Mouse (Mus musculus) brain, embryonic 14.5 days (tissue): ENCODE data around the gene Ctps2. TPM values are rescaled to one million over a fixed set of nuclear protein-coding genes. Genes with fewer than 3 reads are reported as not detected.
A peak's percentile ranks its signal among the peaks of the same experiment; 100 is the strongest.

Experiments used
- DNase-seq: peaks from one replicate; pipeline ENCODE4 v3.0.0-alpha.2; 2011; ENCODE audit warnings: low read depth
- CTCF ChIP-seq: fragments of 200-500 bp; IDR thresholded peaks from 2 replicates; pipeline ENCODE4 v1.5.1; 2012; ENCODE audit warnings: inconsistent platforms, mild to moderate bottlenecking, moderate library complexity, borderline replicate concordance; ENCODE audit not compliant: insufficient read depth, insufficient read length; ENCODE audit errors: extremely low read depth
- POLR2A ChIP-seq: fragments of 200-500 bp; IDR thresholded peaks from 2 replicates; pipeline ENCODE4 v1.6.1; 2012; ENCODE audit warnings: mild to moderate bottlenecking, inconsistent platforms, borderline replicate concordance; ENCODE audit not compliant: poor library complexity, insufficient read depth, insufficient read length, severe bottlenecking; ENCODE audit errors: extremely low read depth
- polyA plus RNA-seq: library from polyadenylated mRNA; depleted of rRNA; stranded (reverse); fragments of >200 nt; gene quantifications from 2 replicates; pipeline ENCODE4 v1.2.3, GENCODE M21; 2012

Ctps2 gene
- polyA plus RNA-seq, 1 experiment: 67.7 TPM

DNA sequence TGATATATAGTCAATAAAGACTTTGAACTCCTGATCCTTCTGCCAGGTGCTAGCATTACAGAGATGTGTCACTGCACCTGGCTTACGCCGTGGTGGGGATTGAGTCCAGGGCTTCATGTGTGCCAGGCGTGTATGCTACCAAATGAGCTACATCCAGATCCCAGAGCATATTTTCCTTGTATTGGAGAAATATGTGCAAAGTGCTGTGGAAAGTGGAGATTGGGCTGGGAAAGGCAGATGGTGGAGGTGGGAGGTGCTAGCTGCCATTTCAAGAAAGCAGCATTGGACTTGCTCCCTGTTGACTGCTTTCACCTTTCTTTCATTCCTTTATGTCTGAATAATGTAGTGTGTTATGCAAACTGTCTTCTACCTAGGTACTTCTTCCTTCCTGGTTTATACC lies 12.6 kb downstream of the Ctps2 start:
- TF ChIP-seq CTCF (no peak), POLR2A (no peak)
- no peak for DNase-seq

DNA sequence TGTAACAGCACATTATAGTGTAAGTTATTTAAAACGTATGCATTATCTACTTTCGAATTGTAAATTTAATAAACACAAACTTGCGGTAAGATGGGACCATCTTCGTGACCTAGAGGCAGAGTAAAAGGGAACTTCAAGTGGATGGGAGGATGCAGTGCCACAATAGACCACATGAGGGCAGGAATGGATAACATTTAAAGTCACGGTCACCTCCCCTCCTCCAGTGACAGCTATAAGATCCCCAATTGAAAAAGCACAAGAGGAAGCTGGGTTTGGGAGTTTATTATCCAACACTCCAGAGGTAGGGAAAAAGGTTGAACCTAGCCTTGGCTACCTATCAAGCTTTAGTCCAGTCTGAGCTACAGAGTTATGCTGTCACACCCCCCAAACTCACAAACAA lies 14.7 kb downstream of the Ctps2 start:
- peak; percentile 76 for DNase-seq
- no peak for TF ChIP-seq POLR2A
- TF ChIP-seq CTCF: peak; percentile 70; the same call in 1 of the 2 replicates

DNA sequence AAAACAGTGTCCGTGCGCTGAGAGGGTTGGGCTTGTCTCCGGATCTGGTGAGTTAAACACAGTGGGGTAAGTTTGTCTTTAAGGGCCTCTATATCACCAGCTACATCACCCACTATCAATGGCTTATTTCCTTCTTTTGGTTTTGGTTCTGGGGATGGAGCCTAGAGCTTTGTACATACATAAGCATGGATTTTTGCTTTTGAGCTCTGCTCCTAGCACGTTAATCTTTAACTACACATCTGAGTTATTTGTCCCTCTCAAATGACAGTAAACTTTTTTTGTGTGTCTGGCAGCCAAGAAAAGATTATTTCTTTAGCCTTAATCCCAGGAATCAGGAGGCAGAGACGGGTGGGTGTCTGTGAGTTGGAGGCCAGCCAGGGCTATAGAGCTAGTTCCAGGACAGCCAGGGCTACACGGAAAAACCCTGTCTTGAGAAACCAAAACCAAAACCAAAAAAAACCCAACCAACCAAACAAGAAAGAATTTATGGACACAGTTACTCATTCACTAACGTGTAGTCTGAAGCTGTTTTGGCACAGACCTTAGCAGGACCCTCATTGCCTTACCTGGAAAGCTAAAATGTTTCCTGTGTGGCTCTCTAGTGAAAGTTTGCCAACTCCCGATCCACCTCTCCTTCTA lies 20.6 kb downstream of the Ctps2 start:
- DNase-seq: no peak
- TF ChIP-seq CTCF (no peak), POLR2A (no peak)

- DNase-seq: no peak
- TF ChIP-seq CTCF (no peak), POLR2A (no peak)
Measured at GRCm38 (mm10) chrX:162931467-162931866, 30.4 kb downstream of the Ctps2 start.

DNA sequence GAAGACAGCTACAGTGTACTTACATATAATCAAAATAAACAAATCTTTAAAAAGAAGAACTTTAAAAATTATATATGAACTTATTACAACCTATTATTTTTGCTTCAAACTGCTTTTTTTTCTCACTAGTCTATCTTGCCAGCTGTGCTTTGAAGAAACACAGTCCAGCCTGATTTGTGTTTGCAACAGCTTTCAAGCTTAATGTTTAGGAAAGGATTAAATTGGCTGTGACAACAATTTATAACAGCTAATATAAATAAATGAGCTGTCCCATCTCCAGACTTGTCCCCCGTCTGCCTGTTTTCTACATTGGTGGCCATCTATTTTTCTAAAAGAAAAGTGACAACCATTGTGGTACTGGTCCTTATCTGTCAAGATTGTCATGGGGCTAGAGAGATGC lies 41.0 kb downstream of the Ctps2 start:
- no peak for DNase-seq
- no peak for TF ChIP-seq CTCF
- no peak for TF ChIP-seq POLR2A

DNA sequence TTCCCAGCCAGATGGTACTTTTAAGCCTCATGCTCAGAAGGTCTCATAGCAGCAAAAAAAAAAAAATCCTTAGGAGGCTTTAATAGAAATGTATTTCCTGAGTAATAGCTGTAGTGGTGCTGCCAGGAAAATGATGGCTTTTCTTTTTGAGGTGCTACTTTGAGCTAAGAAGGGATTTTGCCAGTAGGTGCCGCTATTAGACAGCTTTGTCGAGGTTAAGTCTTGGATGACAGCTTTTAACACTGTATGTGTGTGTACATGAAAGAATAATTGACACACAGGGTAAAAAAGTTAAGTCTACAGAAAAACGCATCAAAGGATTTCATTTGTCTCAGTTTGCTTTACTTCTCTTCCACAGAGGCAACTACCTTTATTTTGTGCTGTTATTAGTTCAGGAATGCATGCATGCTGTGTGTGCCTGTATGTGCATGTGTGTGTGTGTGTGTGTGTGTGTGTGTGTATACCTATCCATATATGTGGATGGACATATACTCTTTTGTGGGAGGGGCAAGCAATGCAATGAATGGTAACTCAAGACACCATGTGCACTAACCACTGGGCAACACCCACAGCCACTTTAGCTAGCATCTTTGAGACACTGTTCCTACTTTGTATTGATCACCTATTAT lies 48.9 kb downstream of the Ctps2 start:
- DNase-seq: peak; percentile 89
- TF ChIP-seq POLR2A: no peak
- TF ChIP-seq CTCF: peak; percentile 52; the same call in 1 of the 2 replicates

DNA sequence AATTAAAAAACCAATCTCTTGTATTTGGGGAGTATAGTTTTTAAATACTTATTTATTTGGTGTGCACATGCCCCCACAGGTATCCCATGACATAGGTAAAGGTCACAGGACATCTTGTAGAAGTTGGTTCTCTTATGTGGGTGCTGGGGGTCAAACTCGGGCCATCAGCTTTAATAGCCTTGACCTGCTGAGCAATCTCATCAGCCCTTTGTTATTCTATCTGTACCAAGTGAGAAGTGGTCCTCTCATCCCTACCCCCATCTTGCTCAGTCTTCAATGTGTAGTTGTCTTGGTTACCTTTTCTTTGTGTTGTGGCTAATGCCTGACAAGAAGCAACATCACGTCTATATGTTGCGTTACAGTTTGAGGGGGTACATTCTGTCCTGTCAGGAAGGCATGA lies 56.9 kb downstream of the Ctps2 start:
- TF ChIP-seq POLR2A: no peak
- TF ChIP-seq CTCF: no peak
- peak; percentile 2 for DNase-seq

DNA sequence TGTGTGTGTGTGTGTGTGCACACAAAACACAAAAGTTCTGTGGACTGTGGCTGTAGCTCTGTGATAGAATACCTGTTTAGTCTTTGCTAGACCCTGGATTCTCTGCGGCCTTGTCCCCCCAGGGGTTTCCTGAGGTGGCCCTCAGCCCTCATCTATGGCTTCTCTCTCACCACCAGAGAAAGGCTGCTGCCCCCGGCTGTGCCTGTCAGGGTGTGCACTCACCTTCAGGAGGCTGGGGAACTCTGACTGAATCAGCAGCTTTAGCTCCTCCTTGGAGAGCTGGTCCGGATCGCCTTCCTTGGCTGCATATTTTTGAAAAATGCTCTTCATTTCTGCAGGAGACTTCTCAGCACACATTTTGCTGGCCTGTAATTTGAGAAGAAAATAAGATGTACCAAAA lies 62.8 kb downstream of the Ctps2 start:
- no peak for DNase-seq
- TF ChIP-seq CTCF: no peak

- DNase-seq: no peak
- TF ChIP-seq POLR2A (no peak), CTCF (no peak)
Measured at GRCm38 (mm10) chrX:162964383-162964782, 63.3 kb downstream of the Ctps2 start, which contains the start of gene S100g. Gene S100g, minus strand, starts transcription at chrX:162964599.

DNA sequence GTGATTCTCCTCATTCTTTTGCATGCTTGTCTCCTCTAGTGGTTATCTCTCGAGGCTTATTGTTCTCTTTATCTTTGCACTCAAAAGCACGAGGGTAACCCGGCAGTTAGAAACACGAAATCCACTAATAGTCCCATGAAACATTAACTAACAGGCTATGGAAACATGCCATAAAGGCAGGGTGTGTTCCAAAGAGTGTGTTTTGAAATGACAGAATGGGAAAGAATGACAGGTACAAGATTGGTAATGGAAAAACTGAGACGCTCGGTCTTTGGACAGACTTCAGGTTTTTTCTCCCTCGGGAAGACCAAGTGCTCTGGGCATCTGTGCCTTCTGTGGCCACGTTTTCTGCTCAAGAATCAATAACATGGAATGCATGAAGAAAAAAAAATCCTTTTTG lies 66.4 kb downstream of the Ctps2 start:
- TF ChIP-seq CTCF (no peak), POLR2A (no peak)
- no peak for DNase-seq

GRCm38 (mm10) chrX:162976194-162976593 lies 75.2 kb downstream of the Ctps2 start:
- DNase-seq: no peak
- TF ChIP-seq POLR2A (no peak), CTCF (no peak)

- no peak for TF ChIP-seq POLR2A
- TF ChIP-seq CTCF: no peak
- no peak for DNase-seq
Measured at GRCm38 (mm10) chrX:162986876-162987495, 85.9 kb downstream of the Ctps2 start.
